Mouse (Mus musculus): ENCODE results near the gene Asic3.

DNA sequence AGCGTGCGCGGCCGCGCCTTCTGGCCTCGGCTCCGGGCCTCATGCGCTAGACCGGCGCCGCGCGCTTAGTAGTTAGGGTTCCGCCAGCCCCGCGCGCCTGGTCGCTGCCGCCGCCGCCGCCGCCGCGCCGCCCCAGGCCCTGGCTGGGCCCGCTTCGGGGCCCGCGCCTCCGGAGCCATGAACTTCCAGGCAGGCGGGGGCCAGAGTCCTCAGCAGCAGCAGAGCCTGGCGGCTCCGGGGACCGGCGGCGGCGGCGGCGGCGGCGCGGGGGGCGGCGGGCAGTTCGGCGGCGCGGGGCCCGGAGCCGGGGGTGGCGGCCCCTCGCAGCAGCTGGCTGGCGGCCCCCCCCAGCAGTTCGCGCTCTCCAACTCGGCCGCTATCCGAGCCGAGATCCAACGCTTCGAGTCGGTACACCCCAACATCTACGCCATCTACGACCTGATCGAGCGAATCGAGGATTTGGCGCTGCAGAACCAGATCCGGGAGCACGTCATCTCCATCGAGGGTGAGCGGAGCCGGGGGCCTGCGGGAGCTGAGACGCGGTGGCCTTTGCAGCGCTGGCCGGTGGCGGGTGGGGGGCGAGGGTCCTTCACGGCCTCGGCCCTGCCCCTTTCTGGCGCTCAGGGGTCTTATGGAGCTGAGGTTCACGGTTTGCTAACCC lies 39.0 kb downstream of the Asic3 start, which contains the start of gene Agap3:
- TF ChIP-seq EP300 (IDR thresholded peaks at IDR 0.05; ENCODE audit: low read length), result no peak
- TF ChIP-seq JUND (conservative IDR thresholded peaks at IDR 0.05; ENCODE audit: low read depth, low read length), result no peak
- TF ChIP-seq CTCF (conservative IDR thresholded peaks at IDR 0.05 in 1 of 2, IDR thresholded peaks at IDR 0.05 in 1 of 2; ENCODE audit: low read depth in 2 of 2, low read length in 2 of 2), result no peak
- no peak for TF ChIP-seq BHLHE40 (IDR thresholded peaks at IDR 0.05; ENCODE audit: low read depth, low read length)
- no peak for TF ChIP-seq POLR2A (IDR thresholded peaks at IDR 0.05; ENCODE audit: low read depth, low read length)
- TF ChIP-seq HCFC1 (IDR thresholded peaks at IDR 0.05; ENCODE audit: low read depth, low read length), result no peak
- TF ChIP-seq SIN3A (IDR thresholded peaks at IDR 0.05; ENCODE audit: low read length), result no peak

Measured in CH12.LX (cell line).